Mouse (Mus musculus) right cerebral cortex, postnatal 25 days (tissue): ENCODE data around the gene Anxa9.
"Not testable (repeated sequence)": the region's sequence is repeated elsewhere in the genome, so short reads cannot be mapped to it uniquely, and the experiment has no call there.

Source experiments
- DNase-seq: peaks from one replicate; pipeline ENCODE4 v3.0.0; 2022

Anxa9 gene

GRCm38 (mm10) chr3:95307100-95307499, at the start of gene Anxa9:
Anxa9 (minus strand) TSS chr3:95307176.
- no peak for DNase-seq

- DNase-seq = not testable (repeated sequence)
Observed at GRCm38 (mm10) chr3:95355911-95356544, 49.1 kb upstream of the Anxa9 start.

DNA sequence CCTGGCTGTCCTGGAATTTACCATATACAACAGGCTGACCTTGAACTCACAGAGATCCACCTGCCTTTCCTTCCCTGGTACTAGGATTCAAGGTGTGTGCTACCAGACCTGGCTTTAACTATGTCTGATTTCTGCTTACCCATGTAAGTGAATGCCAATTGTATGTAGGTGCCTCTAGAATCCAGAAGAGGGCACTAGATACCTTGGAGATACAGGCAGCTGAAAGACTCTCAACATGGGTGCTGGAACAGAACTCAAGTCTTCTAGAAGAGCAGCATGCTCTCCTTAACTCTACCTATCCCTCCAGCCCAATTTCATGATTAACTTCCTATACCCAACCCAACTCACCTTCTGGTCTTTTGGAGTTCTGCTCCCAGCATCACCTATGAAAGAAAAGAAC, 42.5 kb upstream of the Anxa9 start:
- no peak for DNase-seq

- not testable (repeated sequence) for DNase-seq
Observed at GRCm38 (mm10) chr3:95348343-95348742, 41.4 kb upstream of the Anxa9 start.

- no peak for DNase-seq
Observed at GRCm38 (mm10) chr3:95346454-95346853, 39.5 kb upstream of the Anxa9 start.

DNA sequence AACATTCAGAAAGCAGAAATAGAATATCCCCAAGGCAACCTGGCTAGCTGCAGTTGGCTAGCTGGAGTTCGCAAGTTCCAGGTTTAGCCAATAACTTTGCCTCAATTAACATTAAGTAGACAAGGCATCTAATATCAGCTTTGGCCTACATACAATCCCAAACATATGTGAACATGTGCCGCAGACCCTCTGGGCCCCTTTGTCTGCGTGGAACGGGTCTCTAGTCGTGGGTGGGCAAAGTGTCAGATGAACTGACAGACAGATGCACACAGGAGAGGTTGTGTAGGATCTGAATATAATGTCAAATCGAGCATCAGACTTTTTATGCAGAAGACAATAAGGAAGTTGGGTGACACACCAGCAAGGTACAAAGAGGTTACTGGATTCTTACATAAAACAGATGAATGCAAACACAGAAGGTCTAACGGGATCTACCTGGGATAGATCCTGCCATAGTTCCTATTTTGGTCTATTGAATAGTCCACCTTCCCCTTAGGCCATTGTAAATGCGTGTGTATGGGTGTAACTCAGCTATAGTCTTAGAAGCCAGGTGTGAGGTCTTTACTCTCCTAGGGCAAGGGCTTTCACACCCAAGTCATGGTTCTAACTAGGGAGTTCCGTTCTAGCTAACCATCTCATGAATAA, 36.5 kb upstream of the Anxa9 start:
- DNase-seq = not testable (repeated sequence)

GRCm38 (mm10) chr3:95338251-95338650, 31.3 kb upstream of the Anxa9 start:
- no peak for DNase-seq

- DNase-seq = no peak
Observed at GRCm38 (mm10) chr3:95337345-95337744, 30.4 kb upstream of the Anxa9 start.

DNA sequence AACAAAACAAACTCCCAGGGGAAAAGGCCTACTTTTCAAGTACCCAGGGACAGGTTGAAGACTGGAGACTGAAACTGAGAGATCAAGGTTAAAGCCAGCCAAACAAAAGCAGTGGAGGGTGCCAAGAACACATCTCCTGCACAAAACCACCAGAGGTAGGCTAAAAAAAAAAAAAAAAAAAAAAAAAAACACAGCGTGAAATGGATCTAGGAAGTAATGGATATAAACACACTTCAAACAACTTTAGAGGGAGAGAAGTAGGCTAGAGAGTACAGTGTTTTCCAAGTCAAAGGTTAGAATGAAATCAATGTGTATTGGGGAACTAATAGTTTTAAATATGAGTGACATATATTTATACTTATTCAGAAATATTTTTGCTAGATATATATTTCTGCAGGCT, 24.6 kb upstream of the Anxa9 start:
- no peak for DNase-seq

GRCm38 (mm10) chr3:95328803-95329404, 21.9 kb upstream of the Anxa9 start:
- DNase-seq = no peak

DNA sequence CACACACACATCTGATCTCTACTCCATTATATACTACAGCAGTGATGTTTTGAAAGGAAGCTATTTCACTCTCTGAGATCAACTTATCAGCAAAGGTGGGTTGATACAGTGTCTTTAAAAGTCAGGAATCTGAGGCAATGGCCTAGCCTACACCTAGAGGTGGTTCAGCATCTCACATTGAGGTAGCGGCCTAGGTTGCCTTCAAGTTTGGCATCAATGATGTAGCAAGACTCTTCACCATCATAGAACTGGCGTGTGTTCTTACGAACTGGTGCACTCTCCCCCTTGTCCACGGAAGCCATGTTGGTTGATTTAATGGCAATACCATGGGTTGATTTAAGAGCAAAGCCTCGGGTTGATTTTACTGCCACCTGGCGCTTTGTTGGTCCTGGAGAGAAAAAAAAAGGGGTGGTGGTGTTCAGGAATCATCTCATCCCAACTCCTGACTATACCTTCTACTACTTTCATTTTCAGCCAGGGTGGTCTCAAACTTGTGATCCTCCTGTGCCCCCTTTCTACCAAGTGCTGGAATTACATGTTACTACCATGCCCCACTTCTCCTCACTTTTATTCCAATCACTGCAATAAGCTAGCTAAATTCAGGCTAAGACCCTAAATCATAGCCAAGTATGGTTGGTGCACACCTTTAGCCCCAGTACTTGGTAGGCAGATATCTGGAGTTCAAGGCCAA, 17.6 kb upstream of the Anxa9 start:
- no peak for DNase-seq

GRCm38 (mm10) chr3:95323429-95323828, 16.5 kb upstream of the Anxa9 start:
- DNase-seq = no peak

GRCm38 (mm10) chr3:95319701-95320625, 13.0 kb upstream of the Anxa9 start:
- DNase-seq = no peak

DNA sequence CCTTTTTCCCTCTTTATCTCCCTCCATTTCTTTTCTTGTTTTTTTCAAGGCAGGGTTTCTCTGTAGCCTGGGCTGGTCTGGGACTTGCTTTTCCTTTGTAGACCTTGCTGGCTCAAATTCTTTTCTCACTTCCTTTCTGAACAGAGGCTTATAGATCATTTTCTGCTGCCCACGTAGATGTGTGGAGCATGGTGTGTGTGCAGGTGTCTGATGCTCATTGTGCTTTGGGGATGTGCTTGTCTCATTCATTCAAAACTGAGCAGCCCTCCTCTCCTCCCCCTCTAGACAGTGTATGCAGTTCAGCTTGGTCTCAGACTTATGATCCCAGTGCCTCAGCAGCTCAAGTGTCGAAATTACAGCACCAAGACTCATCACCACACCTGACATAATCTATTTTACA, 12.1 kb upstream of the Anxa9 start:
- DNase-seq = no peak

GRCm38 (mm10) chr3:95318548-95318947, 11.6 kb upstream of the Anxa9 start:
- no peak for DNase-seq

DNA sequence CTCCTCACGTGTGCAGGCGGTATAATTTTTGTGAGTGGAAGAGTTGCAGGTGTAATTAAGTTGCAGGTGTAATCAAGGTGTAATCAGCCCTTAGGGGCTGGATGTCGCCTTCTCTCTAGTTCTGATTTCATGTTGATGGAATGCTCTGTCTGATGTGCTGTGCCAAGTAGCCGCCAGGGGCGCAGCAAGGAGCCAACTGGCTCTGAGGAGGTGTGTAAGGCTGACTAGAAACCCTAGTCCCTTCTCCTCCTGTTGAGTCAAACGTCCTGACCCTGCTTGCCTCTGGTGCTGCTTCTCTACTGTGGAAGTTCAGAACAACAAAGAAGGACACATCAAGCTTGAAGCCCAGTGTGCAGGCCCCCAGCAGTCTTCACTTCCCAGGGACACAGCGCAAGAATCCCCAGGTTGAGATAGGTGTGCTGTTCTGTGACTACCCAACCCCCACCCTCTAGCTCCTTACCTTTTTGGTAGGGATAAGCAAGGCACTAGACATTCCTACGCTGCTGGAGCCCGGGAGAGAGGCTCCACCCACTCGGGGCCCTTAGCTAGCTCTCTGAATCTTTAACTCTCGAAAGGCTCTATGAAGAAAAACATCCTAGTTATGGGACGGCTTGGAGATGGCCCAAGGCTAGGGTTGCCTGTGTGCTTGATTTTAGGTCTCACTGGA, 10.6 kb upstream of the Anxa9 start:
- peak; percentile 56 for DNase-seq

GRCm38 (mm10) chr3:95315844-95316550, 9.0 kb upstream of the Anxa9 start:
- DNase-seq = no peak

- DNase-seq = peak; percentile 79
Observed at GRCm38 (mm10) chr3:95315094-95315843, 8.3 kb upstream of the Anxa9 start.

- DNase-seq = no peak
Observed at GRCm38 (mm10) chr3:95314486-95315093, 7.6 kb upstream of the Anxa9 start, which contains the start of gene Cers2. Cers2 (plus strand) TSS chr3:95314791.

DNA sequence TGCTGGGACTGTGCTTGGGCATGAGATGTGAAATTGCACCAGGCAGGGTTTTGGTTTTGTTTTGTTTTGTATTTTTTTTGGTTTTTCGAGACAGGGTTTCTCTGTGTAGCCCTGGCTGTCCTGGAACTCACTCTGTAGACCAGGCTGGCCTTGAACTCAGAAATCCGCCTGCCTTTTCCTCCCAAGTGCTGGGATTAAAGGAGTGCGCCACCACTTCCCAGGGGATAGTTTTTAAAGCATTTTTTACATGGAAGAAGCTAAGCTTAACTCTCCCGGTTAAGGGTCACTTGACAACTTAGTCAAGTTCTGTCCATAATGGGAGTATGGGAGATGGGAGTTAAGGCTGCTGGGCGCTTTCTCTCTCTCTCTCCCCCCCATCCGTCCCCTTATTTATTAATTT, 7.1 kb upstream of the Anxa9 start:
- DNase-seq = no peak
